Mouse (Mus musculus): Measurements from ENCODE around the gene Arxes2. TPM values are rescaled to one million over a fixed set of nuclear protein-coding genes. Genes with fewer than 3 reads are reported as not detected.
"Not testable (repeated sequence)": the region's sequence is repeated elsewhere in the genome, so short reads cannot be mapped to it uniquely, and the experiment has no call there.

The Arxes2 gene
- 10 to 100 TPM; 87.7 to 97.8 TPM for total RNA-seq (2021)
- long read RNA-seq, experiment 1, transcript Arxes2-201 (1 exons, 1,532 nt): major isoform, 76 of 76 reads
- long read RNA-seq, experiment 1, partial matches to known transcripts: 0 of 76 reads
- long read RNA-seq, experiment 1, other reads (novel, unspliced or antisense): 0 of 76 reads
- long read RNA-seq, experiment 2, transcript Arxes2-201 (1 exons, 1,532 nt): major isoform, 124 of 124 reads
- long read RNA-seq, experiment 2, partial matches to known transcripts: 0 of 124 reads
- long read RNA-seq, experiment 2, other reads (novel, unspliced or antisense): 0 of 124 reads

- not testable (repeated sequence) for DNase-seq (ENCODE audit: low spot score in 2 of 2)
These were observed at the start of gene Arxes2 for GRCm38 (mm10) chrX:135993664-135994119. TSS of gene Arxes2 (plus strand) at chrX:135993824.

GRCm38 (mm10) chrX:135948699-135949437 lies 44.8 kb upstream of the Arxes2 start:
- DNase-seq (ENCODE audit: low spot score in 2 of 2): peak in 1 of 2 experiments; percentile 64

- no peak for DNase-seq (ENCODE audit: low spot score in 2 of 2)
These were observed 36.5 kb upstream of the Arxes2 start for GRCm38 (mm10) chrX:135956988-135957690.

GRCm38 (mm10) chrX:135957691-135958081 lies 35.9 kb upstream of the Arxes2 start:
- no peak for DNase-seq (ENCODE audit: low spot score in 2 of 2)

- DNase-seq (ENCODE audit: low spot score in 2 of 2): peak in 1 of 2 experiments; percentile 54
These were observed 34.9 kb upstream of the Arxes2 start for GRCm38 (mm10) chrX:135958589-135959225.

GRCm38 (mm10) chrX:135959536-135959935 lies 34.1 kb upstream of the Arxes2 start:
- DNase-seq (ENCODE audit: low spot score in 2 of 2): no peak

GRCm38 (mm10) chrX:135962342-135962741 lies 31.3 kb upstream of the Arxes2 start:
- DNase-seq (ENCODE audit: low spot score in 2 of 2): no peak

- DNase-seq (ENCODE audit: low spot score in 2 of 2): no peak
These were observed 30.5 kb upstream of the Arxes2 start for GRCm38 (mm10) chrX:135963130-135963529.

- peak in 1 of 2 experiments; percentile 77 for DNase-seq (ENCODE audit: low spot score in 2 of 2)
These were observed 30.0 kb upstream of the Arxes2 start for GRCm38 (mm10) chrX:135963629-135964028.

GRCm38 (mm10) chrX:135973597-135974423 lies 19.8 kb upstream of the Arxes2 start:
- DNase-seq (ENCODE audit: low spot score in 2 of 2): no peak

GRCm38 (mm10) chrX:135974424-135975225 lies 19.0 kb upstream of the Arxes2 start:
- no peak for DNase-seq (ENCODE audit: low spot score in 2 of 2)

- DNase-seq (ENCODE audit: low spot score in 2 of 2): peak; percentile 78 to 88
These were observed 18.4 kb upstream of the Arxes2 start for GRCm38 (mm10) chrX:135975226-135975552.

GRCm38 (mm10) chrX:135984539-135985260 lies 8.9 kb upstream of the Arxes2 start:
- DNase-seq (ENCODE audit: low spot score in 2 of 2): peak; percentile 6 to 44

GRCm38 (mm10) chrX:135986267-135986666 lies 7.4 kb upstream of the Arxes2 start:
- DNase-seq (ENCODE audit: low spot score in 2 of 2): no peak

GRCm38 (mm10) chrX:135990661-135991060 lies 3.0 kb upstream of the Arxes2 start:
- DNase-seq (ENCODE audit: low spot score in 2 of 2): no peak

GRCm38 (mm10) chrX:135993192-135993594 lies 431 bp upstream of the Arxes2 start:
- not testable (repeated sequence) for DNase-seq (ENCODE audit: low spot score in 2 of 2)

- no peak for DNase-seq (ENCODE audit: low spot score in 2 of 2)
These were observed 13.7 kb downstream of the Arxes2 start for GRCm38 (mm10) chrX:136007199-136007843.

GRCm38 (mm10) chrX:136014392-136014791 lies 20.8 kb downstream of the Arxes2 start:
- no peak for DNase-seq (ENCODE audit: low spot score in 2 of 2)
